In the genomic region with DNA sequence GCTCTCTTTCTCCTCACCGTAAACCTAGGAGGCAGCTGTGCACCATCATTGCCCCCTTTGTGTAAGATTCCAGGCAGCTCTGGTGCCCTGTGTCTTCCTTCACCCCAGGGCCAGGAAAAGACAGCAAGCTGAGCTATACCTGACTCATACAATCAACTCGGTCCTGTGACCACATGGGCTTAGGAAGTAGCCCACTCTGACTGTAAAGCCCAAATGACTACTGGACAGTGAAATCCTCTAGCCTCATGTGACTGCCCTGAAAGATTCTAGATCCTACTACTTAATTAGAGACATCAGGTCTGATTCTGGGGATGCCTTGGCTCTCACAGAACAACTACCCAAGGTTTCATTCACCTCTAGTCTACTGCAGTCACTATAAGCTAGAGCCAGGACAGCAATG, we compare ENCODE assay signal across 23 mouse cellular contexts. TPM values are rescaled to one million over a fixed set of nuclear protein-coding genes. Genes with fewer than 3 reads are reported as not detected.
DNase-seq lines count a peak whose midpoint lies in the region; ATAC-seq lines count a peak whose summit lies in the region.
"Had no signal": no experiment of that assay in that cellular context is flagged by ENCODE, and none has a peak within 500 bp of the region (broad histone marks: within the 10 kb centered on the region; RNA-seq: fewer than 3 reads in every experiment).

No protein-coding gene starts in this region.

- intact Hi-C loops in heart, postnatal 10 days (cut with DNase I): no loop called here

- no peaks in the 10 kb centered on the region for H3K36me3 ChIP-seq in midbrain, embryonic 11.5 days (ENCODE audit: control insufficient read depth, insufficient read depth, low read length)
- no peaks in the 10 kb centered on the region for H3K36me3 ChIP-seq in midbrain, embryonic 15.5 days (replicated peaks)
- H3K36me3 ChIP-seq: embryonic facial prominence, embryonic 10.5 days; embryonic facial prominence, embryonic 12.5 days; forebrain, embryonic 15.5 days had no signal

- no peak overlapping the region for H3K4me3 ChIP-seq in midbrain, embryonic 11.5 days (ENCODE audit: low read depth, low read length)
- H3K4me3 ChIP-seq in midbrain, embryonic 15.5 days: no peak overlapping the region
- H3K4me3 ChIP-seq: embryonic facial prominence, embryonic 10.5 days; embryonic facial prominence, embryonic 12.5 days; forebrain, embryonic 13.5 days; forebrain, embryonic 15.5 days had no signal

- no peaks in the 10 kb centered on the region for H3K4me1 ChIP-seq in midbrain, embryonic 11.5 days (ENCODE audit: control insufficient read depth, insufficient read depth, low read length)
- no peaks in the 10 kb centered on the region for H3K4me1 ChIP-seq in midbrain, embryonic 15.5 days
- H3K4me1 ChIP-seq: embryonic facial prominence, embryonic 10.5 days; embryonic facial prominence, embryonic 12.5 days; forebrain, embryonic 13.5 days; forebrain, embryonic 15.5 days had no signal

- no peaks in the 10 kb centered on the region for H3K9me3 ChIP-seq in midbrain, embryonic 11.5 days (ENCODE audit: control insufficient read depth, low read length)
- H3K9me3 ChIP-seq in midbrain, embryonic 15.5 days: no peaks in the 10 kb centered on the region
- H3K9me3 ChIP-seq: embryonic facial prominence, embryonic 10.5 days; embryonic facial prominence, embryonic 12.5 days; forebrain, embryonic 13.5 days; forebrain, embryonic 15.5 days had no signal

- DNase-seq in heart, adult 11 months: peak; percentile 64
- no peak for DNase-seq in heart, postnatal 10 days
- DNase-seq in midbrain, embryonic 11.5 days (ENCODE audit: low spot score, missing footprints): peak; percentile 33
- no peak for DNase-seq in kidney, postnatal 4 days
- DNase-seq: adrenal gland, adult 8-10 months; adrenal gland, postnatal 14 days; adrenal gland, postnatal 36 days; B cell, adult 2 months; cerebellum, adult 11-12 months; cerebellum, adult 2 months; cerebellum, adult 9-10 months; cerebellum, postnatal 10 days; cerebellum, postnatal 25 days; forebrain, postnatal 0 days had no signal

- WGBS in midbrain, embryonic 11.5 days: 84% methylated on average over 2 of the region's 2 CpGs
- 89% methylated on average over 2 of the region's 2 CpGs for WGBS in midbrain, embryonic 15.5 days

- ATAC-seq in midbrain, embryonic 11.5 days (ENCODE audit: low FRiP score): no peak
- no peak for ATAC-seq in midbrain, embryonic 15.5 days (replicated peaks)
- ATAC-seq: activated CD4-positive, CD25-positive, alpha-beta regulatory T cell, adult 4 months; forebrain, embryonic 13.5 days; forebrain, embryonic 15.5 days; forebrain, postnatal 0 days had no signal

- no peak overlapping the region for H3K27ac ChIP-seq in midbrain, embryonic 11.5 days (ENCODE audit: low read depth, low read length)
- H3K27ac ChIP-seq in midbrain, embryonic 15.5 days: no peak overlapping the region
- H3K27ac ChIP-seq: embryonic facial prominence, embryonic 10.5 days; embryonic facial prominence, embryonic 12.5 days; forebrain, embryonic 13.5 days; forebrain, embryonic 15.5 days had no signal

- H3K27me3 ChIP-seq in midbrain, embryonic 11.5 days (ENCODE audit: control insufficient read depth, insufficient read depth, low read length): no peaks in the 10 kb centered on the region
- H3K27me3 ChIP-seq in midbrain, embryonic 15.5 days (replicated peaks): no peaks in the 10 kb centered on the region
- H3K27me3 ChIP-seq: embryonic facial prominence, embryonic 12.5 days; forebrain, embryonic 13.5 days; forebrain, embryonic 15.5 days had no signal

- H3K9ac ChIP-seq in midbrain, embryonic 11.5 days (ENCODE audit: low read length): no peak overlapping the region
- H3K9ac ChIP-seq in midbrain, embryonic 15.5 days: no peak overlapping the region
- H3K9ac ChIP-seq: embryonic facial prominence, embryonic 12.5 days; forebrain, embryonic 13.5 days; forebrain, embryonic 15.5 days; forebrain, postnatal 0 days had no signal

- no peak overlapping the region for H3K4me2 ChIP-seq in midbrain, embryonic 11.5 days
- no peak overlapping the region for H3K4me2 ChIP-seq in midbrain, embryonic 15.5 days
- H3K4me2 ChIP-seq: embryonic facial prominence, embryonic 12.5 days; forebrain, embryonic 13.5 days; forebrain, embryonic 15.5 days had no signal

RNA-seq across cellular contexts. Expression of gene Dmrt1, which starts 58.7 kb away (rescaled TPM):
- total RNA-seq in heart, postnatal 10 days (2021): not detected
- not detected in 2 replicates for polyA plus RNA-seq in midbrain, embryonic 11.5 days (2014; fragmentation: Nextera tagmentation; extraction: Ambion mirVana)
- not detected in 2 replicates for polyA plus RNA-seq in midbrain, embryonic 15.5 days (2015; fragmentation: Nextera tagmentation; extraction: Ambion mirVana)
- total RNA-seq: adrenal gland, adult 18-20 months; adrenal gland, adult 8-10 months; adrenal gland, postnatal 14 days; adrenal gland, postnatal 36 days; forebrain, postnatal 0 days; MEL had no signal
- polyA plus RNA-seq: activated CD4-positive, CD25-positive, alpha-beta regulatory T cell, adult 4 months; cerebellum, adult 2 months; cortical plate, adult 2 months; forebrain, postnatal 0 days had no signal

Comparison
In these comparisons a context has a peak if more than half of its experiments do, and no peak if none do; other contexts are left out.
1. DNase-seq: peak in heart, adult 11 months (single experiment) and midbrain, embryonic 11.5 days (single experiment); none in heart, postnatal 10 days (0 of 2) and kidney, postnatal 4 days (0 of 2).